ENCODE assay signal across 32 mouse cellular contexts in the genomic region with DNA sequence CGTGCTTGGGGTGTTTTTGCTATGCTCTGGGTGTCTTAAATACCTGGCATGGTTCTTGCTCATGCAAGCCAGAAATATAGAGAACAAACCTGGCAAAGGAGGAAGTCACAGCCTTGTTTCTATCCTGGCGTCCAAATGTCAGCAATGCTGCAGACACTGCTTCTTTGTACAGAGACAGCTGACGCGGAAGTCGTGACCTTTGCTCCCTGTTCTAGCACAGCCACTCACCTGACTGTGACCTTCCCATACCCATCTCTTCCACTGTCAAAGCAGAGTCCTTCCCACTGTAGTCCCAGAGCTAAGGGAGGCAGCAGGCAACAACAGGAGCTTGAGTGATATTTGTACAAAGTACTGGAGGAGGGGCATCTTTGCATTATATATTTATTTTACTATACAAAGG. TPM values are rescaled to one million over a fixed set of nuclear protein-coding genes. Genes with fewer than 3 reads are reported as not detected.
DNase-seq lines count a peak whose midpoint lies in the region; ATAC-seq and TF ChIP-seq lines count a peak whose summit lies in the region.
"Had no signal": no experiment of that assay in that cellular context is flagged by ENCODE, and none has a peak within 500 bp of the region (broad histone marks: within the 10 kb centered on the region; RNA-seq: fewer than 3 reads in every experiment).

No protein-coding gene starts in this region.

- TF ChIP-seq CTCF in kidney, adult 2 months (conservative IDR thresholded peaks at IDR 0.05; ENCODE audit: insufficient read depth, insufficient read length, low read depth, low read length) = no peak

- H3K9me3 ChIP-seq in kidney, embryonic 16.5 days (ENCODE audit: low read length) = no peaks in the 10 kb centered on the region
- no peaks in the 10 kb centered on the region for H3K9me3 ChIP-seq in liver, embryonic 13.5 days (replicated peaks)
- H3K9me3 ChIP-seq in intestine, embryonic 15.5 days = no peaks in the 10 kb centered on the region
- H3K9me3 ChIP-seq: forebrain, embryonic 12.5 days; heart, embryonic 12.5 days; limb, embryonic 12.5 days; liver, embryonic 15.5 days; lung, embryonic 15.5 days; midbrain, embryonic 10.5 days had no signal

- ATAC-seq in kidney, embryonic 16.5 days (ENCODE audit: low FRiP score, low TSS enrichment) = no peak
- 0 out of 2 replicates have a peak, but pooled peaks have one; percentile 31 for ATAC-seq in liver, embryonic 13.5 days (ENCODE audit: low read depth)
- ATAC-seq in intestine, embryonic 15.5 days = peak; percentile 46; the same call in 1 of the 2 replicates
- ATAC-seq: activated CD4-positive, CD25-positive, alpha-beta regulatory T cell, adult 4 months; midbrain, embryonic 16.5 days had no signal

- no peaks in the 10 kb centered on the region for H3K27me3 ChIP-seq in kidney, adult 2 months (replicated peaks; ENCODE audit: control insufficient read depth, insufficient read depth, low read length)
- H3K27me3 ChIP-seq in kidney, embryonic 16.5 days (ENCODE audit: insufficient read depth, low read length) = no peaks in the 10 kb centered on the region
- H3K27me3 ChIP-seq in liver, embryonic 13.5 days = peaks cover 4% of the 10 kb centered on the region; the same call in 1 of the 2 replicates
- no peaks in the 10 kb centered on the region for H3K27me3 ChIP-seq in intestine, embryonic 15.5 days (replicated peaks)

- no peak overlapping the region for H3K4me3 ChIP-seq in kidney, adult 2 months (ENCODE audit: insufficient read depth, low read depth, low read length)
- no peak overlapping the region for H3K4me3 ChIP-seq in kidney, embryonic 16.5 days (ENCODE audit: low read length)
- H3K4me3 ChIP-seq in liver, embryonic 13.5 days (replicated peaks) = no peak overlapping the region
- H3K4me3 ChIP-seq in intestine, embryonic 15.5 days (replicated peaks) = no peak overlapping the region
- H3K4me3 ChIP-seq: erythroblast, embryonic 14.5 days; forebrain, embryonic 12.5 days; gastrocnemius, adult 2 months; heart, adult 2 months; heart, embryonic 12.5 days; limb, embryonic 12.5 days; liver, embryonic 15.5 days; lung, embryonic 15.5 days; midbrain, embryonic 10.5 days had no signal

- no peak for TF ChIP-seq POLR2A in kidney, adult 2 months (IDR thresholded peaks at IDR 0.05; ENCODE audit: low read depth, low read length)

- H3K9ac ChIP-seq in kidney, embryonic 16.5 days (replicated peaks; ENCODE audit: low read length) = no peak overlapping the region
- no peak overlapping the region for H3K9ac ChIP-seq in liver, embryonic 13.5 days
- no peak overlapping the region for H3K9ac ChIP-seq in intestine, embryonic 15.5 days
- H3K9ac ChIP-seq: forebrain, embryonic 12.5 days; heart, embryonic 12.5 days; hindbrain, embryonic 14.5 days; limb, embryonic 12.5 days; liver, embryonic 15.5 days; lung, embryonic 15.5 days had no signal

- DNase-seq in kidney, adult 2 months = peak; percentile 39
- no peak for DNase-seq in liver, embryonic 13.5 days
- DNase-seq in liver = no peak
- peak; percentile 79 for DNase-seq in yolk sac, embryonic 10.5 days (ENCODE audit: low spot score)
- no peak for DNase-seq in frontal cortex, adult 2 months (ENCODE audit: extremely low spot score in 1 of 2, low spot score in 1 of 2)
- DNase-seq: adrenal gland, adult 2 months; adrenal gland, postnatal 36 days; B cell, adult 2 months; cerebellum, adult 2 months; cerebellum, postnatal 14 days; gastrocnemius, adult 2 months; gastrocnemius, postnatal 36 days; heart, adult 2 months; right cerebral cortex, postnatal 25 days; spleen, adult 18-20 months; thymus, adult 18-20 months; thymus, postnatal 25 days had no signal

- 41% methylated on average over 5 of the region's 5 CpGs for WGBS in kidney, adult 2 months
- 62% methylated on average over 5 of the region's 5 CpGs for WGBS in kidney, embryonic 16.5 days
- WGBS in liver, embryonic 13.5 days (ENCODE audit: insufficient replicate concordance) = 62% methylated on average over 5 of the region's 5 CpGs
- 42% methylated on average over 5 of the region's 5 CpGs for WGBS in intestine, embryonic 15.5 days

- H3K4me2 ChIP-seq in kidney, embryonic 16.5 days (replicated peaks; ENCODE audit: low read depth, low read length) = no peak overlapping the region
- no peak overlapping the region for H3K4me2 ChIP-seq in liver, embryonic 13.5 days
- no peak overlapping the region for H3K4me2 ChIP-seq in intestine, embryonic 15.5 days (replicated peaks)
- H3K4me2 ChIP-seq: forebrain, embryonic 12.5 days; heart, embryonic 12.5 days; hindbrain, embryonic 14.5 days; limb, embryonic 12.5 days; liver, embryonic 15.5 days; lung, embryonic 15.5 days had no signal

- no peaks in the 10 kb centered on the region for H3K36me3 ChIP-seq in kidney, adult 2 months (ENCODE audit: control insufficient read depth, insufficient read depth, low read length)
- H3K36me3 ChIP-seq in kidney, embryonic 16.5 days (ENCODE audit: insufficient read depth, low read length) = no peaks in the 10 kb centered on the region
- H3K36me3 ChIP-seq in liver, embryonic 13.5 days = no peaks in the 10 kb centered on the region
- no peaks in the 10 kb centered on the region for H3K36me3 ChIP-seq in intestine, embryonic 15.5 days
- H3K36me3 ChIP-seq: forebrain, embryonic 12.5 days; heart, embryonic 12.5 days; limb, embryonic 12.5 days; liver, embryonic 15.5 days; lung, embryonic 15.5 days; midbrain, embryonic 10.5 days had no signal

- H3K4me1 ChIP-seq in kidney, adult 2 months (ENCODE audit: control insufficient read depth, insufficient read depth, low read length) = no peaks in the 10 kb centered on the region; the same call in 1 of the 2 replicates
- H3K4me1 ChIP-seq in kidney, embryonic 16.5 days (ENCODE audit: insufficient read depth, low read length) = no peaks in the 10 kb centered on the region
- peaks cover 28% of the 10 kb centered on the region for H3K4me1 ChIP-seq in liver, embryonic 13.5 days (replicated peaks)
- peaks cover 3% of the 10 kb centered on the region; the same call in 1 of the 2 replicates for H3K4me1 ChIP-seq in intestine, embryonic 15.5 days (replicated peaks)
- H3K4me1 ChIP-seq: forebrain, embryonic 12.5 days; limb, embryonic 12.5 days; lung, embryonic 15.5 days; midbrain, embryonic 10.5 days had no signal

- H3K27ac ChIP-seq in kidney, adult 2 months (ENCODE audit: insufficient read depth, low read depth, low read length) = no peak overlapping the region
- no peak overlapping the region for H3K27ac ChIP-seq in kidney, embryonic 16.5 days (ENCODE audit: low read length)
- H3K27ac ChIP-seq in liver, embryonic 13.5 days = no peak overlapping the region
- H3K27ac ChIP-seq in intestine, embryonic 15.5 days = peak overlapping the region; percentile 52; the same call in 1 of the 2 replicates
- H3K27ac ChIP-seq: forebrain, embryonic 12.5 days; gastrocnemius, adult 2 months; heart, adult 2 months; hindbrain, embryonic 14.5 days; limb, embryonic 12.5 days; liver, embryonic 15.5 days; lung, embryonic 15.5 days; midbrain, embryonic 10.5 days had no signal

RNA-seq across cellular contexts. Expression of gene Nkx1-2, which starts 9.8 kb away (rescaled TPM):
- not detected in 2 replicates for polyA plus RNA-seq in kidney, adult 2 months (2012; rRNA removed)
- not detected in 2 replicates for polyA plus RNA-seq in kidney, embryonic 16.5 days (2015; fragmentation: Nextera tagmentation; extraction: Ambion mirVana)
- polyA plus RNA-seq in liver, embryonic 13.5 days (2015; fragmentation: Nextera tagmentation; extraction: Ambion mirVana) = not detected in 2 replicates
- 0.75 and 0.82 TPM in 2 replicates for polyA plus RNA-seq in intestine, embryonic 15.5 days (2015; fragmentation: Nextera tagmentation; extraction: Ambion mirVana)
- 0.10 and 0.13 TPM in 2 replicates for polyA plus RNA-seq in frontal cortex, adult 2 months (2012; rRNA removed)
- polyA plus RNA-seq: activated CD4-positive, CD25-positive, alpha-beta regulatory T cell, adult 4 months; adrenal gland, adult 2 months; cerebellum, adult 2 months; embryonic facial prominence, embryonic 14.5 days; erythroblast, embryonic 14.5 days; heart, adult 2 months; heart, embryonic 12.5 days; heart, postnatal 0 days; limb, embryonic 12.5 days; liver, embryonic 15.5 days; lung, embryonic 15.5 days; stomach, embryonic 16.5 days had no signal

RNA-seq across cellular contexts. Expression of gene Oat, which starts 13.4 kb away (rescaled TPM):
- polyA plus RNA-seq in kidney, adult 2 months (2012; rRNA removed) = 399 and 457 TPM in 2 replicates
- polyA plus RNA-seq in kidney, embryonic 16.5 days (2015; fragmentation: Nextera tagmentation; extraction: Ambion mirVana) = 172 and 186 TPM in 2 replicates
- 86.1 and 99.6 TPM in 2 replicates for polyA plus RNA-seq in liver, embryonic 13.5 days (2015; fragmentation: Nextera tagmentation; extraction: Ambion mirVana)
- polyA plus RNA-seq in intestine, embryonic 15.5 days (2015; fragmentation: Nextera tagmentation; extraction: Ambion mirVana) = 1,488 and 1,505 TPM in 2 replicates
- polyA plus RNA-seq in frontal cortex, adult 2 months (2012; rRNA removed) = 82.3 and 97.4 TPM in 2 replicates

RNA-seq across cellular contexts. Expression of gene Lhpp, which starts 20.8 kb away (rescaled TPM):
- polyA plus RNA-seq in kidney, adult 2 months (2012; rRNA removed) = 9.3 and 10.1 TPM in 2 replicates
- polyA plus RNA-seq in kidney, embryonic 16.5 days (2015; fragmentation: Nextera tagmentation; extraction: Ambion mirVana) = 23.1 and 24.3 TPM in 2 replicates
- polyA plus RNA-seq in liver, embryonic 13.5 days (2015; fragmentation: Nextera tagmentation; extraction: Ambion mirVana) = 8.0 and 8.3 TPM in 2 replicates
- 40.4 and 41.5 TPM in 2 replicates for polyA plus RNA-seq in intestine, embryonic 15.5 days (2015; fragmentation: Nextera tagmentation; extraction: Ambion mirVana)
- polyA plus RNA-seq in frontal cortex, adult 2 months (2012; rRNA removed) = 29.0 and 29.2 TPM in 2 replicates

Comparison
In these comparisons a context has a peak if more than half of its experiments do, and no peak if none do; other contexts are left out.
1. DNase-seq: peak in kidney, adult 2 months (single experiment) and yolk sac, embryonic 10.5 days (single experiment); none in liver, embryonic 13.5 days (single experiment), liver (single experiment) and frontal cortex, adult 2 months (0 of 2).